Mouse (Mus musculus): Measurements from ENCODE around the gene Rbks. TPM values are rescaled to one million over a fixed set of nuclear protein-coding genes. Genes with fewer than 3 reads are reported as not detected.

Rbks gene
- polyA plus RNA-seq, 1 experiment from 2014 or later, result 4.2 TPM

- no peak overlapping the region for H3K27ac ChIP-seq (replicated peaks)
- no peak for ATAC-seq (ENCODE audit: insufficient number of reproducible peaks, low FRiP score, low TSS enrichment, low read depth)
- no peak overlapping the region for H3K4me2 ChIP-seq (replicated peaks)
- H3K9me3 ChIP-seq (replicated peaks), result no peaks in the 10 kb centered on the region
- 84% methylated on average over 3 of the region's 3 CpGs for WGBS
- H3K4me3 ChIP-seq (replicated peaks), result no peak overlapping the region
- peaks cover 3% of the 10 kb centered on the region for H3K4me1 ChIP-seq
- H3K36me3 ChIP-seq, result peaks cover 49% of the 10 kb centered on the region
- H3K27me3 ChIP-seq, result no peaks in the 10 kb centered on the region
- no peak overlapping the region for H3K9ac ChIP-seq
Observed at GRCm38 (mm10) chr5:31620326-31620725, 77.1 kb downstream of the Rbks start.

- H3K9ac ChIP-seq, result peak overlapping the region; percentile 66
- H3K4me3 ChIP-seq (replicated peaks), result peak overlapping the region; percentile 88
- H3K4me1 ChIP-seq, result peaks cover 12% of the 10 kb centered on the region
- H3K9me3 ChIP-seq (replicated peaks), result no peaks in the 10 kb centered on the region
- 52% methylated on average over 6 of the region's 6 CpGs for WGBS
- peak overlapping the region; percentile 92 for H3K27ac ChIP-seq (replicated peaks)
- H3K4me2 ChIP-seq (replicated peaks), result peak overlapping the region; percentile 54
- H3K27me3 ChIP-seq, result no peaks in the 10 kb centered on the region
- ATAC-seq (ENCODE audit: insufficient number of reproducible peaks, low FRiP score, low TSS enrichment, low read depth), result no peak
- H3K36me3 ChIP-seq, result peaks cover 27% of the 10 kb centered on the region
Observed at GRCm38 (mm10) chr5:31614339-31615025, 82.9 kb downstream of the Rbks start.

GRCm38 (mm10) chr5:31613852-31614286 is 83.6 kb downstream of the Rbks start:
- H3K9ac ChIP-seq, result peak overlapping the region; percentile 66
- H3K4me1 ChIP-seq, result peaks cover 12% of the 10 kb centered on the region
- no peaks in the 10 kb centered on the region for H3K9me3 ChIP-seq (replicated peaks)
- peak overlapping the region; percentile 88 for H3K4me3 ChIP-seq (replicated peaks)
- peak overlapping the region; percentile 92 for H3K27ac ChIP-seq (replicated peaks)
- peaks cover 21% of the 10 kb centered on the region for H3K36me3 ChIP-seq
- under 1% methylated on average over 37 of the region's 37 CpGs for WGBS
- peak overlapping the region; percentile 54 for H3K4me2 ChIP-seq (replicated peaks)
- peak; percentile 73 for ATAC-seq (ENCODE audit: insufficient number of reproducible peaks, low FRiP score, low TSS enrichment, low read depth)
- H3K27me3 ChIP-seq, result no peaks in the 10 kb centered on the region

GRCm38 (mm10) chr5:31611186-31611585 is 86.2 kb downstream of the Rbks start:
- no peak for ATAC-seq (ENCODE audit: insufficient number of reproducible peaks, low FRiP score, low TSS enrichment, low read depth)
- H3K4me1 ChIP-seq, result peaks cover 13% of the 10 kb centered on the region
- WGBS, result 93% methylated on average over 1 of the region's 1 CpGs

GRCm38 (mm10) chr5:31610376-31611086 is 86.9 kb downstream of the Rbks start:
- no peaks in the 10 kb centered on the region for H3K9me3 ChIP-seq (replicated peaks)
- WGBS, result 72% methylated on average over 13 of the region's 13 CpGs
- H3K4me1 ChIP-seq, result peaks cover 19% of the 10 kb centered on the region
- no peak overlapping the region for H3K4me2 ChIP-seq (replicated peaks)
- 0 out of 2 replicates have a peak overlapping the region, but pooled peaks have one; percentile 28 for H3K27ac ChIP-seq (replicated peaks)
- no peak for ATAC-seq (ENCODE audit: insufficient number of reproducible peaks, low FRiP score, low TSS enrichment, low read depth)
- H3K9ac ChIP-seq, result no peak overlapping the region
- H3K36me3 ChIP-seq, result peaks cover 3% of the 10 kb centered on the region; the same call in 1 of the 2 replicates
- no peaks in the 10 kb centered on the region for H3K27me3 ChIP-seq
- H3K4me3 ChIP-seq (replicated peaks), result no peak overlapping the region

More at GRCm38 (mm10) chr5:31611186-31611585, 86.2 kb downstream of the Rbks start:
- no peak overlapping the region for H3K27ac ChIP-seq (replicated peaks)
- no peaks in the 10 kb centered on the region for H3K9me3 ChIP-seq (replicated peaks)
- no peak overlapping the region for H3K4me2 ChIP-seq (replicated peaks)
- H3K36me3 ChIP-seq, result peaks cover 8% of the 10 kb centered on the region
- no peak overlapping the region for H3K4me3 ChIP-seq (replicated peaks)
- H3K9ac ChIP-seq, result no peak overlapping the region
- no peaks in the 10 kb centered on the region for H3K27me3 ChIP-seq

- no peaks in the 10 kb centered on the region for H3K36me3 ChIP-seq
- H3K9ac ChIP-seq, result no peak overlapping the region
- 0 out of 2 replicates have a peak, but pooled peaks have one; percentile 31 for ATAC-seq (ENCODE audit: insufficient number of reproducible peaks, low FRiP score, low TSS enrichment, low read depth)
- 14% methylated on average over 3 of the region's 3 CpGs for WGBS
- H3K4me3 ChIP-seq (replicated peaks), result no peak overlapping the region
- no peak overlapping the region for H3K4me2 ChIP-seq (replicated peaks)
- H3K27ac ChIP-seq (replicated peaks), result peak overlapping the region; percentile 72
- H3K27me3 ChIP-seq, result no peaks in the 10 kb centered on the region
- H3K9me3 ChIP-seq (replicated peaks), result no peaks in the 10 kb centered on the region
- H3K4me1 ChIP-seq, result peaks cover 16% of the 10 kb centered on the region
Observed at GRCm38 (mm10) chr5:31606151-31606550, 91.3 kb downstream of the Rbks start.

GRCm38 (mm10) chr5:31603766-31604165 is 93.7 kb downstream of the Rbks start:
- Histone ChIP-seq H3K4me3 (replicated peaks) (no peak overlapping the region), H3K9ac (no peak overlapping the region), H3K27ac (replicated peaks) (no peak overlapping the region), H3K4me1 (peaks cover 16% of the 10 kb centered on the region), H3K27me3 (no peaks in the 10 kb centered on the region), H3K9me3 (replicated peaks) (no peaks in the 10 kb centered on the region), H3K36me3 (no peaks in the 10 kb centered on the region), H3K4me2 (replicated peaks) (no peak overlapping the region)
- no peak for ATAC-seq (ENCODE audit: insufficient number of reproducible peaks, low FRiP score, low TSS enrichment, low read depth)
- 81% methylated on average over 6 of the region's 6 CpGs for WGBS

- 73% methylated on average over 1 of the region's 1 CpGs for WGBS
- peak overlapping the region; percentile 74 for H3K27ac ChIP-seq (replicated peaks)
- H3K36me3 ChIP-seq, result no peaks in the 10 kb centered on the region
- H3K27me3 ChIP-seq, result no peaks in the 10 kb centered on the region
- peaks cover 19% of the 10 kb centered on the region for H3K4me1 ChIP-seq
- H3K9me3 ChIP-seq (replicated peaks), result no peaks in the 10 kb centered on the region
- no peak overlapping the region for H3K9ac ChIP-seq
- ATAC-seq (ENCODE audit: insufficient number of reproducible peaks, low FRiP score, low TSS enrichment, low read depth), result peak; percentile 76
- H3K4me3 ChIP-seq (replicated peaks), result no peak overlapping the region
- H3K4me2 ChIP-seq (replicated peaks), result no peak overlapping the region
Observed at GRCm38 (mm10) chr5:31602377-31602776, 95.0 kb downstream of the Rbks start.

- Histone ChIP-seq H3K9ac (no peak overlapping the region), H3K36me3 (no peaks in the 10 kb centered on the region), H3K4me3 (replicated peaks) (no peak overlapping the region), H3K27me3 (no peaks in the 10 kb centered on the region), H3K27ac (replicated peaks) (no peak overlapping the region), H3K4me1 (peaks cover 30% of the 10 kb centered on the region), H3K4me2 (replicated peaks) (no peak overlapping the region), H3K9me3 (replicated peaks) (no peaks in the 10 kb centered on the region)
- 68% methylated on average over 7 of the region's 7 CpGs for WGBS
- no peak for ATAC-seq (ENCODE audit: insufficient number of reproducible peaks, low FRiP score, low TSS enrichment, low read depth)
Observed at GRCm38 (mm10) chr5:31601162-31601722, 96.2 kb downstream of the Rbks start.

GRCm38 (mm10) chr5:31599161-31599560 is 98.3 kb downstream of the Rbks start:
- no peak overlapping the region for H3K9ac ChIP-seq
- H3K36me3 ChIP-seq, result no peaks in the 10 kb centered on the region
- no peak overlapping the region for H3K27ac ChIP-seq (replicated peaks)
- no peak overlapping the region for H3K4me2 ChIP-seq (replicated peaks)
- H3K9me3 ChIP-seq (replicated peaks), result no peaks in the 10 kb centered on the region
- peaks cover 22% of the 10 kb centered on the region for H3K4me1 ChIP-seq
- H3K4me3 ChIP-seq (replicated peaks), result no peak overlapping the region
- no peaks in the 10 kb centered on the region for H3K27me3 ChIP-seq
- 83% methylated on average over 2 of the region's 2 CpGs for WGBS
- ATAC-seq (ENCODE audit: insufficient number of reproducible peaks, low FRiP score, low TSS enrichment, low read depth), result no peak

GRCm38 (mm10) chr5:31598579-31598978 is 98.8 kb downstream of the Rbks start:
- no peak for ATAC-seq (ENCODE audit: insufficient number of reproducible peaks, low FRiP score, low TSS enrichment, low read depth)
- Histone ChIP-seq H3K36me3 (no peaks in the 10 kb centered on the region), H3K27ac (replicated peaks) (no peak overlapping the region), H3K9ac (no peak overlapping the region), H3K4me3 (replicated peaks) (no peak overlapping the region), H3K9me3 (replicated peaks) (no peaks in the 10 kb centered on the region), H3K4me1 (peaks cover 22% of the 10 kb centered on the region), H3K27me3 (no peaks in the 10 kb centered on the region), H3K4me2 (replicated peaks) (no peak overlapping the region)
- WGBS, result 66% methylated on average over 4 of the region's 4 CpGs

All from embryonic facial prominence, embryonic 15.5 days (tissue).